Mouse (Mus musculus) hindbrain, embryonic 13.5 days (tissue): ENCODE results near the gene Slc16a14. TPM values are rescaled to one million over a fixed set of nuclear protein-coding genes. Genes with fewer than 3 reads are reported as not detected.

Source experiments
- ATAC-seq: fragments of 200-750 bp; cut with Nextera tagmentation; 2 replicates; pipeline ENCODE4 v1.8.0; 2017; ENCODE audit warnings: moderate TSS enrichment; ENCODE audit not compliant: low FRiP score
- H3K27ac ChIP-seq: fragments of 300-500 bp; sonication (generic); 2 replicates; pipeline ENCODE4 v1.5.1; 2015; ENCODE audit warnings: inconsistent platforms, mild to moderate bottlenecking, moderate library complexity
- H3K27me3 ChIP-seq: fragments of 300-500 bp; sonication (generic); 2 replicates; pipeline ENCODE4 v1.6.1; 2015; ENCODE audit warnings: mild to moderate bottlenecking, inconsistent platforms
- H3K36me3 ChIP-seq: fragments of 300-500 bp; sonication (generic); 2 replicates; pipeline ENCODE4 v1.6.1; 2015; ENCODE audit warnings: mild to moderate bottlenecking, inconsistent platforms
- H3K4me1 ChIP-seq: fragments of 300-500 bp; sonication (generic); replicated peaks from 2 replicates; pipeline ENCODE4 v1.6.1; 2015; ENCODE audit warnings: inconsistent platforms
- H3K4me2 ChIP-seq: fragments of 300-500 bp; sonication (generic); 2 replicates; pipeline ENCODE4 v1.6.1; 2015; ENCODE audit warnings: inconsistent platforms, mild to moderate bottlenecking, moderate library complexity
- H3K4me3 ChIP-seq: fragments of 300-500 bp; sonication (generic); 2 replicates; pipeline ENCODE4 v1.5.1; 2015; ENCODE audit warnings: mild to moderate bottlenecking, inconsistent platforms
- H3K9ac ChIP-seq: fragments of 300-500 bp; sonication (generic); 2 replicates; pipeline ENCODE4 v1.6.1; 2015; ENCODE audit warnings: mild to moderate bottlenecking, inconsistent platforms
- H3K9me3 ChIP-seq: fragments of 300-500 bp; sonication (generic); 2 replicates; pipeline ENCODE4 v1.6.1; 2016; ENCODE audit warnings: inconsistent platforms
- WGBS: fragments of 180-500 bp; shearing (Covaris S2); methylation state at CpG from one replicate; pipeline ENCODE4 v1.1.7; 2015; 5-methylcytosine and 5-hydroxymethylcytosine counted together
- polyA plus RNA-seq: library from polyadenylated mRNA; unstranded; fragments of >200 nt; fragmentation: Nextera tagmentation; extraction: Ambion mirVana; gene quantifications from 2 replicates; pipeline ENCODE4 v1.2.1, GENCODE M21; 2015

The Slc16a14 gene
- polyA plus RNA-seq, 1 experiment from 2014 or later = 14.6 TPM

DNA sequence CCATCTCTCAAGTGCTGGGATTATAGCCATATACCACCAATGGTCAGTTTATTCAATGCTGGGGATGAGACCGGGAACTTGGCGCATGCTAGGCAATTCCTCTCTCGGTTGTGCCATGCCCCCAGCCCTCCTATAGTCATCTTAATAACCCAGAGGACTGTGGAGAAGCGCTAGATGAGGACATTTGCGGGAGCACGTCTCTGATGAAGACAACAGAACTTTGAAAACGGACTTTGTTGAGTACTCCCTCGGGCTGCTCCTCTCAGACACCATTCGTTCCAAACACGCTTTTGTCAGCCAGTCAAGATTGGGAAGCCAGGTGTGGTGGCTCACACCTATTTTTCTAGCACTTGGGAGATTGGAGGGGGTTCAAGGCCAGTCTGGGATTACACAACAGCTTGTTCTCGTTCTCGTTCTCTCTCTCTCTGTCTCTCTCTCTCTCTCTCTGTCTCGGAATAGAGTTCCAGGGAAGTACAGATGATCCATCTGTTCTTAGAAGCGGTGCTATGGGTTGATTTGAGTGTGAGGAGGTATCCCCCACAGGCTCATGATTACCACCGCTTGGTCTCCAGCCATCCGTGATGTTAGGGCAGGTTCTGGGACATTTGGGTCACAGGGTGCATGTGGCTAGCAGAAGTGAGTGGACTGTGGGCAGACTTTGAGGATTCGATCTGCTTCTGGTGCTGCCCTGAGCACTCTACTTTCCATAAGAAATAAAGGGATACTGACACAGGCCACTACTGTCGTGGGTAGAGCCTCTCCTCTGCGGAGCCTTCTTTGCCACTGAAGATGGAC, 2.0 kb upstream of the Slc16a14 start:
- Histone ChIP-seq H3K9me3 (no peaks in the 10 kb centered on the region), H3K36me3 (no peaks in the 10 kb centered on the region), H3K4me2 (no peak overlapping the region), H3K27me3 (no peaks in the 10 kb centered on the region), H3K4me1 (peaks cover 10% of the 10 kb centered on the region), H3K9ac (no peak overlapping the region), H3K27ac (no peak overlapping the region), H3K4me3 (no peak overlapping the region)
- WGBS = 89% methylated on average over 19 of the region's 19 CpGs
- ATAC-seq = no peak

DNA sequence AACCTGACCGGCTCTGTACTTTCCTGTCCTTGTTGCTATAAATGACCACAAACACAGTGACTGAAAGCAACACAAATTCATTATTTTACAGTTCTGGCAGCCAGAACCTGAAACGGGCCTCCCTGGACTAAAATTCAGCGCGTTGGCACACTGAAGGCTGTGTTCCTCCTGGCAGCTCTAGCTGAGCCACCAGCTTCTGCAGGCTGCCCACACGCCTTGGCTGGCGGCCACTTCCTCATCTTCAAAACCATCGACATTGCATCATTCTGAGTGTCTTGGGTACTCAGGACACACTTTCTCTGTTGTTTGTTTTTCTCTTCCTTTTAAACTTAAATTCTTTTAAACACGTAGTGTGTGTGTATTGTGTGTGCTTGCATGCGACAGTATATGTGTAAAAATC, 734 bp upstream of the Slc16a14 start:
- Histone ChIP-seq H3K27ac (no peak overlapping the region), H3K9me3 (no peaks in the 10 kb centered on the region), H3K27me3 (no peaks in the 10 kb centered on the region), H3K4me2 (peak overlapping the region; percentile 68), H3K36me3 (no peaks in the 10 kb centered on the region), H3K9ac (peak overlapping the region; percentile 87; the same call in 1 of the 2 replicates), H3K4me3 (peak overlapping the region; percentile 63), H3K4me1 (peaks cover 10% of the 10 kb centered on the region)
- 71% methylated on average over 9 of the region's 9 CpGs for WGBS
- ATAC-seq = no peak

DNA sequence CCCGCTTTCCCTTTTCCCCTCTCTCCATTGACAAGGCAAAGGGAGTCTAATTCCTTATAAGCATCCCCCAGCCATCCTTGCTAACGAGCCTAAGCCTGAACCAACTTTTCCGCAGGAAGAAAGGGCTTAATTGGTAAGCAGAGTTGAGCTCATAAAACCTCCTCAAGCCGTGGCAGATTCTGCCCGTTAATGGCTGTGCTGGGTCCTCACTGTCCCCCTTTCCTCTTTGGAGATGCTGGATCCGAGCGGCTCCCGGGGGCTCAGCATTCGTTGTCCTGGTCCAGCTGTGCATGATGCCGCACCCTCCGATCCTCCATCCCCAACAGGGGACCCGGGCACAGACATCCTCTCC, 807 bp downstream of the Slc16a14 start:
- Histone ChIP-seq H3K9me3 (no peaks in the 10 kb centered on the region), H3K4me2 (peak overlapping the region; percentile 68), H3K27ac (peak overlapping the region; percentile 95), H3K36me3 (peaks cover 2% of the 10 kb centered on the region), H3K27me3 (no peaks in the 10 kb centered on the region), H3K4me1 (peaks cover 10% of the 10 kb centered on the region), H3K4me3 (peak overlapping the region; percentile 63), H3K9ac (peak overlapping the region; percentile 87)
- under 1% methylated on average over 12 of the region's 12 CpGs for WGBS
- no peak; the same call in none of the 2 replicates for ATAC-seq

DNA sequence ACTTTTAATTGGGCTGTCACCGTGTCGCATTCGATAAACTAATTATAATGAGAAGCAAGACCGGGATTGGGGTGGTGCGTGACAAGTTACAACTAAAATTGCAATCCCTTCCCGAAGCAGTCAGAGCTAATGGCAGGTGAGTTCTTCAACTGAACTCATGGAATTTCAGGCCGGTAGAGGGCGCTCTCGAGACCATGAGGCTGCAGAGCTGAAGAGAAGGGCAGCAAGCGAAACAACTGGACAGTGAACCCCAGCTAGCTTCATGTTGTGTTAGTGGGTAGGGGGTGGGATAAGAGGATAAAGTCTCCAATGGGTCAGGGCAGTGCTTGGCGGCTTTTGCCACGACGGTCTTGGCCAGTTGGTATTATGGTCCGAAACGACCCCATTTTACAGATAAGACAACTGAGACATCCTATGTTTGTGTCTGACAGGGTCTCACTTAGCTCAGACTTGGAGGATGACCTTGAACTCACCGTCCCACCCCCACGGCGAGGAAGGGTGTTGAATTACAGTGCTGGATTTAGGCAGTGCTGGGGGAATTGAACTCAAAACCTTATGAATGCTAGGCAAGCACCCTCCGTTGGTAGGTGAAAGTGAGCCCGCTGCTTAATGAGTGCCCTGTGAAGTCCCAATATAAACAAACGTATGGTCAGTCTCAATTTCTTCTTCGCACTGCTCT, 1.3 kb downstream of the Slc16a14 start:
- Histone ChIP-seq H3K27ac (peak overlapping the region; percentile 95), H3K36me3 (peaks cover 7% of the 10 kb centered on the region), H3K4me3 (peak overlapping the region; percentile 63), H3K27me3 (no peaks in the 10 kb centered on the region), H3K4me1 (peaks cover 10% of the 10 kb centered on the region), H3K4me2 (peak overlapping the region; percentile 68), H3K9ac (peak overlapping the region; percentile 87), H3K9me3 (no peaks in the 10 kb centered on the region)
- 14% methylated on average over 22 of the region's 22 CpGs for WGBS
- ATAC-seq = 0 out of 2 replicates have a peak, but pooled peaks have one; percentile 0

DNA sequence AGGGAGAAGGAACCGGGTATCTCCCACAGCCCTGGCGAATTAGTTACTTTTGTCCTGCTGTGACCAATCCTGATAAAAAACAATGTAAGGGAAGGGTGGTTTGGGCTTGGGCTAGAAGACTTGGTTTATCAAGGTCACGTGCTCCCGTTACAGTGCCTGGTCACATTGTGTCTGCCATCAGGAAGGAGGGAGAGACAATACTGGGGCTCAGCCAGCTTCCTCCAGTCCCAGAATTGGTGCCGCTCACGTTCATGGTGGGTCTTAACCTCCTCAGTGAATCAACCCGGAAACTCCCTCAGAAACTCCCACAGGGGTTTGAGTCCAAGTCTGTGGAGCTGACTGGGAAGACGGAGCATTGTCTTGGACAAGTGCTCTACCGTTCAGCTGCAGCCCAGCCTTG, 9.3 kb downstream of the Slc16a14 start:
- Histone ChIP-seq H3K4me3 (no peak overlapping the region), H3K4me2 (no peak overlapping the region), H3K27ac (no peak overlapping the region), H3K9ac (no peak overlapping the region), H3K9me3 (no peaks in the 10 kb centered on the region), H3K27me3 (no peaks in the 10 kb centered on the region), H3K4me1 (no peaks in the 10 kb centered on the region), H3K36me3 (peaks cover 35% of the 10 kb centered on the region)
- WGBS = 85% methylated on average over 9 of the region's 9 CpGs
- ATAC-seq = no peak

DNA sequence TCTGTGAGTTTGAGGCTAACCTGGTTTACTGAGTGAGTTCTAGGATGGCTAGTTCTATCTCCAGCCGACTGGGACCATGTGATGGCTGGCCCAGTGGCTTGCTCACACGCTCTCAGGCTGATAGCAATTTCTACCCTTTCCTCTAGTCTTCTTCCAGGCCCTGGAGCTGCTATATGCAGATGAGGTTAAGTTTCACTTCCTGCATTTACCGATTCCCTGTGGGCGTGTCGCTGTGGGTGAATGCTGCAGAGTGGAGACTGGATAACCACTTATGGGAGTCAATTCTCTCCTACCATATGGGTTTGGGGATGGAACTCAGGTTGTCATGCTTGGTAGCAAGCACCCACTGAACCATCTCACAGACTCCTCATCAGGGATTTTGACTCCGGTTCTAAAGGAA, 10.8 kb downstream of the Slc16a14 start:
- Histone ChIP-seq H3K4me2 (no peak overlapping the region), H3K36me3 (peaks cover 36% of the 10 kb centered on the region), H3K4me3 (no peak overlapping the region), H3K27ac (no peak overlapping the region), H3K4me1 (no peaks in the 10 kb centered on the region), H3K9ac (no peak overlapping the region), H3K27me3 (no peaks in the 10 kb centered on the region), H3K9me3 (no peaks in the 10 kb centered on the region)
- WGBS = 89% methylated on average over 6 of the region's 6 CpGs
- ATAC-seq = no peak

DNA sequence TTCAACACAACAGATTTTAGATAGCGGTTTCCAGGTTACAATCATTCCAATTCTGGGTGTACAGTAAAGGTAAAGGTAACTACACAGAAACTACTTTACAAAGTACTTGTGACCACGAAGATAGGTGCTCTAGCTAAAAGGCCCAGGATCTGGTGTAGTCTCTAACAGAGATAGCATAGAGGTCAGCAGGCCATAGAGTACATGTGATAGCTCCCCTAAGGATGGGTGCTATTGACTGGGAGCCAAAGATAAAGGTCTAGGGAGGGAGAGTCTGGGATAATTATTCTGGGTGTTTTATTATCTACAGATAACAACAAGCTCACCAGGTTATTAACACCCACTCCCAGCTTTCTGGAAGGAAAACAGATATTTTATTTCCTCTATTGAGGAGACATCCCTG, 11.5 kb downstream of the Slc16a14 start:
- ATAC-seq = no peak

DNA sequence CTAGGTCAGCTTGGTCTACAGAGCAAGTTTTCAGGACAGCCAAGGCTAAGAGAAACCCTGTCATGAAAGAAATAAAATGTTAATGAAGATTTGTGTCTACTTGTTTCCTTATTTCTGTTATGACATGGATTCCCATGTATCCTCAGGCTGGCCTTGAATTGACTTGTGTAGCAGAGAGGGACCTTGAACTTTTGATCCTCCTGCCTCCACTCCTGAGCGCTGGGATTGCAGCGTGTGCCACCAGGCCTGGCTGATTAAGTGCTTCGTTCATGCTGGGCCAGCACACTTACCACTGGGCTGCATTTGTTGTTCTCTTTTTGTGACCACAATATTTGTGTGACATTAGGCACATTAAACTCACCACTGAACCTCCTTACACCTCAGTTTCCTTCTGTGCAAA, 16.1 kb downstream of the Slc16a14 start:
- Histone ChIP-seq H3K4me3 (no peak overlapping the region), H3K27ac (no peak overlapping the region), H3K9me3 (no peaks in the 10 kb centered on the region), H3K4me1 (no peaks in the 10 kb centered on the region), H3K9ac (no peak overlapping the region), H3K4me2 (no peak overlapping the region), H3K36me3 (peaks cover 22% of the 10 kb centered on the region), H3K27me3 (no peaks in the 10 kb centered on the region)
- ATAC-seq = no peak
- WGBS = 84% methylated on average over 3 of the region's 3 CpGs

More for the DNA sequence above, 11.5 kb downstream of the Slc16a14 start:
- no peaks in the 10 kb centered on the region for H3K9me3 ChIP-seq
- 89% methylated on average over 2 of the region's 2 CpGs for WGBS
- no peak overlapping the region for H3K4me3 ChIP-seq
- no peaks in the 10 kb centered on the region for H3K27me3 ChIP-seq
- H3K9ac ChIP-seq = no peak overlapping the region
- H3K4me1 ChIP-seq = no peaks in the 10 kb centered on the region
- peaks cover 38% of the 10 kb centered on the region for H3K36me3 ChIP-seq
- H3K27ac ChIP-seq = no peak overlapping the region
- no peak overlapping the region for H3K4me2 ChIP-seq

DNA sequence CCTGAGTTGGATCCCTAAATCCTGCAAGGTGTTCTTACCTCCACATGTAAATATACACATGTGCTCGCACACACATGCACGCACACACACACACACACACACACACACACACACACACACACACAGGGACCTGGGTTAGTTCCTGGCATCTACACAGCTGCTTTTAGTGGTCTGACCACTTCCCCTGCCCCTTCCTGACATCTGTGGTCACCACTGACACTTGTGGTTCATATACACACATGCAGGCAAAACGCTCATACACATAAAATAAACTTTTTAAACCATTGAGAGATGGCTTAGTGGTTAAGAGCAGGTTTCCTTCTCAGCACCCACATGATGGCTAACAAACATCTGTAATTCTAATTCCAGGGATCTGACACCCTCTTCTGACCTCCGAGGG, 19.9 kb downstream of the Slc16a14 start:
- no peak overlapping the region for H3K4me3 ChIP-seq
- H3K27ac ChIP-seq = no peak overlapping the region
- no peak for ATAC-seq
- no peak overlapping the region for H3K4me2 ChIP-seq
- no peaks in the 10 kb centered on the region for H3K9me3 ChIP-seq
- H3K36me3 ChIP-seq = peaks cover 47% of the 10 kb centered on the region
- peaks cover 10% of the 10 kb centered on the region; the same call in 1 of the 2 replicates for H3K4me1 ChIP-seq
- H3K27me3 ChIP-seq = no peaks in the 10 kb centered on the region
- WGBS = 90% methylated on average over 4 of the region's 4 CpGs
- no peak overlapping the region for H3K9ac ChIP-seq

DNA sequence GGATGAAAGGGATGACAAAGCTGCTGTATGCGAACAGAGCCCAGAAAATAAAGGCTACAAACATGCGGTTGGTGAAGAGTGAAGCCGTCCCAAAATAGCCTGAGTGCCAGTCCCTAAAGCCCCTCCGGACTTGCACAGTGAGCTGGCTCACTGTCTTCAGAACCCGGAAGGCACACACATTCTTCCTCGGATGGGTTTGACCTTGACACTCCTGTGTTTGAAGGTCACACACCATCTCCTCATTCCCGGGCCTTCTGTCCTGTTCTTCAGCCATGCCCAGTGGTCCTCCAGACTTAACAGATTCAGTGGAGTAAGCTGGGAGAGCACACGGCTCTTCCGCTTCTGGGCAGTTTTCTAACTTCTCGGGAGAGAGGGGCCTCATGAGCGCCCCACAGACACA, 22.4 kb downstream of the Slc16a14 start:
- 97% methylated on average over 11 of the region's 11 CpGs for WGBS
- no peaks in the 10 kb centered on the region for H3K9me3 ChIP-seq
- no peak overlapping the region for H3K4me3 ChIP-seq
- H3K27ac ChIP-seq = no peak overlapping the region
- no peaks in the 10 kb centered on the region for H3K27me3 ChIP-seq
- H3K4me1 ChIP-seq = peaks cover 12% of the 10 kb centered on the region; the same call in 1 of the 2 replicates
- H3K36me3 ChIP-seq = peaks cover 32% of the 10 kb centered on the region
- no peak for ATAC-seq
- no peak overlapping the region for H3K9ac ChIP-seq
- H3K4me2 ChIP-seq = no peak overlapping the region

DNA sequence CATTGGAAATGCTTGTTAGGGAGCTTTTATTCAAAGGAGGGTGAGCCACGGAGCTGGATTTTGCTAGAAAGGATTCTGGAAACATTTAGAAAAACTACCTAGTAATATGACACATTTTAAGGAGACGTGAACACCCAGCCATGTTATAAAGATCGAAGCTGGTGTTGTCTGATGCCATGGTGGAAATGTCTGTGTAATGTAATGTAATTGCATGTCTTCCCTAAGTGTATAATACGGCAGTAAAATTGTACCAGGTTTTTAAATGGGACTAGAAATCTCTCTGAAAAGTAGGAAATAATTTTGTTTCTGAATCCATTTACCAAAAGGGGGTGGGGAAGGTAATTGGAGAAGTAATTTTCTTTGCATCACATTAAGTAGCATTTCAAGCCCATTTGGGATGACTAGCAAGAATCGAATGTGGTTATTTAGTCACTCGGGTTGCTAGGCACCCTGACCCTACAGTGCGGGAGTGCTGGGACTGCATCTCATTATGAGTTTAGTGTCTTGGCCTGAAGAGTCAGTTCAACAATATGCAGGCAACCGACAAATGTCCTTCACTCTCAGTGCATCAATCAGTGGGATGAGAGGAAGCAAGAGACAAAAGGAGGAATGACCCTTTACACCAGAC, 24.6 kb downstream of the Slc16a14 start:
- Histone ChIP-seq H3K27me3 (no peaks in the 10 kb centered on the region), H3K36me3 (peaks cover 32% of the 10 kb centered on the region), H3K4me3 (no peak overlapping the region), H3K4me1 (peaks cover 12% of the 10 kb centered on the region; the same call in 1 of the 2 replicates), H3K9me3 (no peaks in the 10 kb centered on the region), H3K27ac (no peak overlapping the region), H3K4me2 (no peak overlapping the region), H3K9ac (no peak overlapping the region)
- ATAC-seq = peak; percentile 47; the same call in 1 of the 2 replicates
- WGBS = 42% methylated on average over 8 of the region's 8 CpGs

DNA sequence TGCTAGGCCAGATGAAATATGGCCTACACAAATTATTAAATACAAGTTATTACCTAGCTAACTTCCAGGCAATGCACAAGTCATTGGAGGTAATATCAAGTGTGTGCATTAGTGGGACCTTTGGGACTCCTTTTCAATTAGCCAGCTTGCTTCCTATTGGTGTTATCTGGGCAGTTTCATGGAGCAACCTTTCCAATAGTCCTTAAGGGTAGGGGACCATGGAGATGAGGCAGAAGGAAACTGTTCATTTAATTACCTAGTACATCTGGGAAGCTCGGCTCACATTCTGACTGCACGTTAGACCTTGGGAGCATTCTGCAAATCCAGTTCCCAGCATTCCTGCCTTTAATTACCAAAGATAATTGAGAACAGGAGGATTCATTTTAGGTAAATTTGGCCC, 30.5 kb downstream of the Slc16a14 start:
- WGBS = 78% methylated on average over 2 of the region's 2 CpGs
- peak; percentile 64; the same call in 1 of the 2 replicates for ATAC-seq
- no peak overlapping the region for H3K27ac ChIP-seq
- H3K9ac ChIP-seq = no peak overlapping the region
- H3K4me1 ChIP-seq = 0 out of 2 replicates have a peak, but pooled peaks cover under 1% of the 10 kb centered on the region
- no peaks in the 10 kb centered on the region for H3K9me3 ChIP-seq
- no peak overlapping the region for H3K4me3 ChIP-seq
- no peaks in the 10 kb centered on the region for H3K27me3 ChIP-seq
- peaks cover 8% of the 10 kb centered on the region for H3K36me3 ChIP-seq
- H3K4me2 ChIP-seq = no peak overlapping the region
